Mouse (Mus musculus) erythroblast, embryonic 14.5 days (primary cell): Measurements from ENCODE around the gene Epm2a. TPM values are rescaled to one million over a fixed set of nuclear protein-coding genes. Genes with fewer than 3 reads are reported as not detected.
"Not testable (repeated sequence)": the region's sequence is repeated elsewhere in the genome, so short reads cannot be mapped to it uniquely, and the experiment has no call there.

Experiments
- H3K27me3 ChIP-seq: 2 replicates; pipeline ENCODE4 v1.6.1; 2012; ENCODE audit warnings: inconsistent platforms; ENCODE audit not compliant: control insufficient read depth
- H3K36me3 ChIP-seq: 2 replicates; pipeline ENCODE4 v1.6.1; 2012; ENCODE audit warnings: mild to moderate bottlenecking, inconsistent platforms; ENCODE audit not compliant: control insufficient read depth
- H3K4me1 ChIP-seq: 2 replicates; pipeline ENCODE4 v1.6.1; 2012; ENCODE audit warnings: inconsistent platforms; ENCODE audit not compliant: control insufficient read depth
- H3K4me3 ChIP-seq: replicated peaks from 2 replicates; pipeline ENCODE3; 2012; ENCODE audit warnings: moderate library complexity, mild to moderate bottlenecking, inconsistent platforms
- H3K9me3 ChIP-seq: 2 replicates; pipeline ENCODE4 v1.6.1; 2012; ENCODE audit warnings: low read length, inconsistent platforms, mixed read lengths; ENCODE audit not compliant: control insufficient read depth
- GATA1 ChIP-seq: IDR thresholded peaks from 2 replicates; pipeline ENCODE4 v1.6.1; 2012; ENCODE audit warnings: low read length, inconsistent platforms, mixed read lengths
- TAL1 ChIP-seq: IDR thresholded peaks from 3 replicates; pipeline ENCODE4 v1.6.1; 2012; ENCODE audit warnings: low read length, inconsistent platforms, mixed read lengths
- polyA plus RNA-seq: library from polyadenylated mRNA; stranded (reverse); fragments of >175 nt; gene quantifications from 2 replicates; pipeline ENCODE4 v1.2.3, GENCODE M21; 2012

Gene Epm2a
- polyA plus RNA-seq, 1 experiment = not detected

DNA sequence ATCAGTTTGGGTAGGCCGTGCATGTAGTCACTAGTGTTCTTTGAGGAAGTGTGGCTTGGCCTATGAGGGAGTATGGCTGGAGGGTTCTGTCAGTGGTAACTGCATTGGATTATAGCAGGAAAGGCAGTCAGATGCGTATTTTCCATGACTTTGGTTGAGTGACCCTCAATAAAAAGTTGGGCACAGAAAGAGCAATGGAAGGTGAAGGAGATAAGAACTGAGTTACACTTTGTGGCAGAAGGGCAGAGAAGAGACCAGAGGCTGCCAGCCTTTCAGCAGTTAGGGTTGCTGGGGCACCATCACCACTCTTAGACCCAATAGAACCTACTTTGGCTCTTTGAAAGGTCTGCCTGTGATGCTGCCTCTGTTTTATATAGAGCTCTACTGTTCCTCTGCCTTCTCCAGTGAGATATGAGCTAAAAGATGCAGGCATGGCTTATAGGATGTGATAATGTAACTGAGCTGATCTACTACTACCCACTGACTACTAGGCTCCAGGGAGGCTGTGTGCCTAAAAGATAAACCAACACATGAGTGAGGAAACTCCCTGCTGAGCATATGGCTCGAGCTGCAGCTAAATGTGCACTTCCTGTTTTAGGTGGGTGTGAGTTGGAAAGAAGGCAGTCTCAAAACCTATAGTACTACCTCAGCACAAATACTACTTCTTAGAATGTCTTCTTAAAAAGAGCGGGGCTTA, 19.9 kb upstream of the Epm2a start:
- Histone ChIP-seq H3K36me3 (no peaks in the 10 kb centered on the region; the same call in 1 of the 2 replicates), H3K4me1 (peaks cover 48% of the 10 kb centered on the region), H3K4me3 (no peak overlapping the region), H3K27me3 (no peaks in the 10 kb centered on the region), H3K9me3 (no peaks in the 10 kb centered on the region)
- TF ChIP-seq GATA1 (no peak), TAL1 (peak; percentile 61)

GRCm38 (mm10) chr10:11326526-11326925, 16.7 kb upstream of the Epm2a start:
- Histone ChIP-seq H3K9me3 (peaks cover 2% of the 10 kb centered on the region; the same call in 1 of the 2 replicates), H3K36me3 (no peaks in the 10 kb centered on the region; the same call in 1 of the 2 replicates), H3K27me3 (no peaks in the 10 kb centered on the region), H3K4me1 (peaks cover 41% of the 10 kb centered on the region), H3K4me3 (no peak overlapping the region)
- no peak for TF ChIP-seq GATA1
- no peak for TF ChIP-seq TAL1

DNA sequence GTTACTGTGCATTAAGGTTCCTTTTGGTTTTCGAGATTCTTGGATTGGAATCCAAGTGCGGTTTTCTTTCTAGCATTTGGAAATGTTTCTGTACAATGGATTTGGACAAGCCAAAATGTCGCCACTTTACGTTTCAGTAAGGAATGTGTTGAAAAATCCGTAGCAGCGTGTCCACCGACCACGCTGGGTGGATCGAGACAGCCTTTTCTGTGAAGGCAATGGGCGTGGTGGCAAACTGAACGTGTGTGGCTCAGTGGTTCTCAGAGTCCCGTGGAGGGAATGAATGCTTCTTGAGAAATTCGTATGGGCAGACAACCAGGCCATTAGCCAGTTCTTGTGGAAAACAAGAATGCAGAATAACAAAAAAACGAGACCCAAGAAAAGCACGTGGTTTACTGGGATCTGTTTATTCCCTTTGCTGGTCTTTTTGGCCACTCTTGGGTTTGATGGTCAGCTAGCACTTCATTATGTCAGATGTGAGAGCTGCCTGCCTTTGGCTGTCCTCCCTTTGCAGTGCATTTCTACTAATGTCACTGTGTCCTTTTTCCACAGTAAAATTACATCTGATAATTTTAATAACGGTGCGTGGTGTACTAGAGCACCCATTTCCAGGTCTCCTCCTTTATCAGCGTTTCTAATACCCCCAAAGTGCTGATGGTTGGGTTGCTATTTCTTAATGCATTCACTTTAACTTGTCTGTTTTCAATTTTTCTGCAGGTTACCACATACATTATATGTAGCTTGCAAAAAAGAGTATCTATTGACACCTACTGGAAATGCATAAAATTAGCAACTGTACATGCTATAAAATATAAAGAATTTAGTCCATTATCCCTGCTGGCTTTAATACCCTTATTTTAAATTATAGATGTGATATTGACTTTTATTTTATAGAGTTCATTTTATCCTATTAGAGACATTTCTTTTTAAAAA, 1.6 kb downstream of the Epm2a start:
- peaks cover 8% of the 10 kb centered on the region for H3K27me3 ChIP-seq
- H3K36me3 ChIP-seq = no peaks in the 10 kb centered on the region
- TF ChIP-seq GATA1 = no peak
- TF ChIP-seq TAL1 = no peak
- no peaks in the 10 kb centered on the region for H3K9me3 ChIP-seq
- H3K4me3 ChIP-seq = no peak overlapping the region
- peaks cover 17% of the 10 kb centered on the region for H3K4me1 ChIP-seq

GRCm38 (mm10) chr10:11350243-11350974, 7.2 kb downstream of the Epm2a start:
- not testable (repeated sequence) for H3K9me3 ChIP-seq, H3K27me3 ChIP-seq, H3K4me1 ChIP-seq, H3K36me3 ChIP-seq, H3K4me3 ChIP-seq

- Histone ChIP-seq H3K36me3 (no peaks in the 10 kb centered on the region), H3K4me1 (no peaks in the 10 kb centered on the region), H3K9me3 (0 out of 2 replicates have a peak, but pooled peaks cover 2% of the 10 kb centered on the region), H3K27me3 (no peaks in the 10 kb centered on the region), H3K4me3 (no peak overlapping the region)
- TF ChIP-seq GATA1 (no peak), TAL1 (no peak)
These were observed 11.4 kb downstream of the Epm2a start for GRCm38 (mm10) chr10:11354609-11355008.

DNA sequence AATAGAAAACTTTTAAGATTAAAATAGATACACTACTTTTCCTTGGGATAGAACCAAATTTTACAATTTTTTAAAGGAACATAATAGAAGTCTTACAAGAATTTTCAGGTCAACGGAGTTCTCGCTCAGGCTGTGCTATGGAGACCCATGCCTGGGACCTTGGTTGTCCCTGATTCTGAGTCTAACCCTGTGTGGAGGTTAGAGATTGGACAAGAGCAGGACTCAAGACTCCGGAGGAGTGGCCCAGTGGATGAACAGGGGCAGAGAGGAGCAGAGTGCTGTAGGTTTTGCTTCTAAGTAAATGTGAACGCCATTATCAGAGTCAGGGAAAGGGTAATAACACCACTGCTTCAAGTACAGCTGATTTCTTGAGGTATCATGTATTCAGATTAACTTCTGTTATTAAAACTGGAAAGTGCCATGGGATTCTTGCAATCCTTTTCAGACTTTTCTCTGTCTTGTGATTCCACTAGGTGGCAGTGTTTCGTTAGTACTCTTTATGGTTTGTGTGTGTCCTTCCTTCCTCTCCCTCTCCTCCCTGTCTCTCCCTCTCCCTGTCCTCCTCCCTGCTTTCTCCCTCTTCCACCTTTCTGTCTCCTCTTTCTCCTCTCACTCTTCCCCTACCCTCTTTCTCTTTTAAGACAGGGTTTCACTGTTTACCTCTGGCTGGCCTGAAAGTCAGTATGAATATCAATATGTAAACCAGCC, 18.9 kb downstream of the Epm2a start:
- Histone ChIP-seq H3K9me3 (0 out of 2 replicates have a peak, but pooled peaks cover 2% of the 10 kb centered on the region), H3K4me3 (no peak overlapping the region), H3K4me1 (no peaks in the 10 kb centered on the region), H3K27me3 (no peaks in the 10 kb centered on the region), H3K36me3 (no peaks in the 10 kb centered on the region)
- TF ChIP-seq TAL1 (no peak), GATA1 (no peak)

GRCm38 (mm10) chr10:11362896-11363487, 19.8 kb downstream of the Epm2a start:
- H3K36me3 ChIP-seq = no peaks in the 10 kb centered on the region
- H3K4me1 ChIP-seq = no peaks in the 10 kb centered on the region
- H3K4me3 ChIP-seq = no peak overlapping the region
- no peaks in the 10 kb centered on the region for H3K27me3 ChIP-seq
- H3K9me3 ChIP-seq = no peaks in the 10 kb centered on the region
- TF ChIP-seq TAL1 (no peak), GATA1 (no peak)

- Histone ChIP-seq H3K4me3 (no peak overlapping the region), H3K27me3 (no peaks in the 10 kb centered on the region), H3K4me1 (no peaks in the 10 kb centered on the region), H3K36me3 (no peaks in the 10 kb centered on the region), H3K9me3 (no peaks in the 10 kb centered on the region)
- TF ChIP-seq GATA1 (no peak), TAL1 (no peak)
These were observed 38.1 kb downstream of the Epm2a start for GRCm38 (mm10) chr10:11381302-11381701.
